Mouse (Mus musculus): Measurements from ENCODE around the gene Tgif1.

DNA sequence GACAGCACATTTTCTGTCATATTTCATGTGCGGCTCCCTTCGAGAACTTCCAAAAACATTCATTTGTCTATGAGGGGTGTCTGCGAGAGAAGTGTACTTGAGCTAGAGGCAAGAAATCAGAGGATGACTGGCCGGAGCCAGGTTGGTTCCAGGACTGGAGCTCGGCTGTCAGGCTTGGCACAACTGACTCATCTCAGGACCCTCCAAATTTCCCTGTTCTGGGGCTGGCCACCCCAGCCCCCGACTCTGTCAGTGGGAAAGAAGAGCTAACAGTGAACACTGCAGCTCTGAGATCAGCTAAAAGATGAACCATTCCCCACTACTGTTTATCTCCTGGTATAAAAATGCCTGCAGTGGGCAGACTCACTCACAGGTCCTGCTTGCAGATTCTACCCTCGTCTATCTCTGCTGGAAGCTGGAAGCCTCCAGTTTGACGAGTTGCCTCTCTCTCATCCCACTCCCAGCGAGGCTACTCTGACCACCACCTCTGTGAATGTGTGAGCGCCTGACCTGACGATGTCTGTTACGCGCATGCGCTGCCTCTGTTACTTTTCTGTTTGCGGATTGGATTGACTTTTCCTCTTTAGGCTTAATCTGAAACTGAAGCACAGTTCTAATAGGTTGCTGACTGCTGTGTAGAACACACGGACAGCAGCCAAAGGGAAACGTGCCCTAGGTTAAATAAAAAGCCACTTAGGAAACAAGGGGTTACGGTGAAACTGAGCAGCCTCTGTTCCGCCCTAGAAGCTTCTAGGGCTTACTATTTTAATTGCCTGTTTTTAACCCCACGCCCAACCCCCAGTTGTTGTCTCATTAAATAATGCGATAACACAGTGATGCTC lies 19.8 kb upstream of the Tgif1 start:
- TF ChIP-seq CTCF (IDR thresholded peaks at IDR 0.05; ENCODE audit: low read depth, low read length) (no peak), GATA1 (IDR thresholded peaks at IDR 0.05; ENCODE audit: borderline replicate concordance, low read length) (no peak)

Measured in G1E (cell line).